Comparison of ENCODE assay signal across 9 mouse cellular contexts in the genomic region with DNA sequence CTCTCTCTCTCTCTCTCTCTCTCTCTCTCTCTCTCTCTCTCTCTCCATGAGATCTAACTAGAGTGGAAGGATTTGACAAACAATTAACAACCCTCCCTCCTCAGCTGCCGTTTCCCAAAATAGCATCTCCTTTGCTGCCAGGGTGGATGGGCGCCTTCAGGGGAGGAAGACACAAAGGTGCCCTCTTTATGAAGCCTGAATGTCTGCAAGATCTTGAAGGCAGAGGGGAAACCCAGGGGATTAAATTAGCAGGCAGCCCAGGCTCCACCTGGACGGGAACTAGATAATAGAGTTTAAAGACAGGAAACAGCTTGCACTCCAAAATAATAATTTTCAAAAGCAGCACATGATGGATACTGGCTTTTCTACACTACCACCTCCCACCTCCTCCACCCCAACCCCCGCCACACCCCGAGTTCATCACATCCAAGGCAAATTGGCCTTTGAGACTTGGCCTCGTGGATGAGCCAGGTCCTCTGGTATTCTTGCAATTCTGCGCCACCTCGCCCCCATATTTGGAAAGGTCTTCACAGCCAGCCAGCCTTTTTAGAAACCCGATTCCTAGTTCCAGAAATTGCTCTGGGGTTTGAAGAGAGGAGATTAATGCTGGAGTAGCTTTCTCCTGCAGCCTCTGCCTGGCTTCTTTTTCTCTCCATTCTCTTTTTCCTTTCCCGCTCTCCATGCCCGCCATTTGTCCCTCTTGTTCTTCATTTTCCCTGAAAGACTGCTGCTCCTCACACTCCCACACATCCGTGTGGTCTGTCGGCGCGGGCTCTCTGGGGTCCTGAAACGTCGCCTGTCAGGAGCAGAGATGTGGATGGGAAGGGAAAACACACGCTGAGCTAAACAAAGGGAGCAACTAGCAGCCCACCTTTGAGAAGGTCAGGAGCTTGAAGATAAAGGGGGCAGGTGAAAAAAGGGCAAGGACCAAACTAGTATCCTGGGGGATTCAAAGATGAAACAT. TPM values are rescaled to one million over a fixed set of nuclear protein-coding genes. Genes with fewer than 3 reads are reported as not detected.
DNase-seq lines count a peak whose midpoint lies in the region; ATAC-seq and TF ChIP-seq lines count a peak whose summit lies in the region.
"Had no signal": no experiment of that assay in that cellular context is flagged by ENCODE, and none has a peak within 500 bp of the region (broad histone marks: within the 10 kb centered on the region; RNA-seq: fewer than 3 reads in every experiment).

No protein-coding gene starts in this region.

- peak overlapping the region; percentile 81 for H3K27ac ChIP-seq in gastrocnemius, adult 2 months
- peak overlapping the region; percentile 99 for H3K27ac ChIP-seq in embryonic fibroblast, embryonic 13.5 days (ENCODE audit: insufficient read depth, low read length)
- peak overlapping the region; percentile 59 for H3K27ac ChIP-seq in hindbrain, embryonic 16.5 days (ENCODE audit: low read depth, low read length)
- 0 out of 2 replicates have a peak overlapping the region, but pooled peaks have one; percentile 23 for H3K27ac ChIP-seq in neural tube, embryonic 14.5 days (ENCODE audit: low read depth, low read length)

- H3K9me3 ChIP-seq in hindbrain, embryonic 16.5 days (ENCODE audit: control insufficient read depth, low read length), result no peaks in the 10 kb centered on the region
- no peaks in the 10 kb centered on the region for H3K9me3 ChIP-seq in neural tube, embryonic 14.5 days (ENCODE audit: control insufficient read depth, low read length)

- WGBS in hindbrain, embryonic 16.5 days, result 22% methylated on average over 18 of the region's 18 CpGs
- WGBS in neural tube, embryonic 14.5 days, result 25% methylated on average over 18 of the region's 18 CpGs

- H3K9ac ChIP-seq in hindbrain, embryonic 16.5 days (ENCODE audit: low read depth, low read length), result peak overlapping the region; percentile 20
- 0 out of 2 replicates have a peak overlapping the region, but pooled peaks have one; percentile 12 for H3K9ac ChIP-seq in neural tube, embryonic 14.5 days (replicated peaks; ENCODE audit: low read depth, low read length)

- peaks cover 12% of the 10 kb centered on the region for H3K4me1 ChIP-seq in embryonic fibroblast, embryonic 13.5 days (ENCODE audit: control insufficient read depth, insufficient read depth, low read length)
- H3K4me1 ChIP-seq in hindbrain, embryonic 16.5 days (ENCODE audit: control insufficient read depth, insufficient read depth, low read depth, low read length), result peaks cover 10% of the 10 kb centered on the region
- H3K4me1 ChIP-seq in neural tube, embryonic 14.5 days (ENCODE audit: control insufficient read depth, insufficient read depth, low read length), result peaks cover 8% of the 10 kb centered on the region; the same call in 1 of the 2 replicates

- intact Hi-C loops in gastrocnemius, adult 2 months (cut with DNase I), result no loop called here
- intact Hi-C loops in gastrocnemius, postnatal 36 days (cut with DNase I), result no loop called here

- peak; percentile 27; the same call in 1 of the 2 replicates for TF ChIP-seq POLR2A in embryonic fibroblast, embryonic 13.5 days (IDR thresholded peaks at IDR 0.05; ENCODE audit: low read depth, low read length)

- DNase-seq in gastrocnemius, adult 2 months, result peak; percentile 70
- no peak for DNase-seq in gastrocnemius, postnatal 36 days
- DNase-seq in cerebellum, adult 8-10 months, result no peak
- no peak for DNase-seq in adrenal gland, postnatal 10 days
- no peak for DNase-seq in left cerebral cortex, adult 9 months (ENCODE audit: low spot score in 2 of 2)

- no peak for ATAC-seq in hindbrain, embryonic 16.5 days
- ATAC-seq in neural tube, embryonic 14.5 days (ENCODE audit: low read depth), result no peak

- H3K27me3 ChIP-seq in hindbrain, embryonic 16.5 days (replicated peaks; ENCODE audit: control insufficient read depth, insufficient read depth, low read length), result no peaks in the 10 kb centered on the region
- H3K27me3 ChIP-seq in neural tube, embryonic 14.5 days (ENCODE audit: control insufficient read depth, insufficient read depth, low read length), result no peaks in the 10 kb centered on the region

- no peak for TF ChIP-seq CTCF in gastrocnemius, adult 2 months (IDR thresholded peaks at IDR 0.05)
- TF ChIP-seq CTCF in embryonic fibroblast, embryonic 13.5 days (IDR thresholded peaks at IDR 0.05; ENCODE audit: borderline replicate concordance, insufficient read depth, low read length), result no peak

- no peaks in the 10 kb centered on the region for H3K36me3 ChIP-seq in hindbrain, embryonic 16.5 days (ENCODE audit: control insufficient read depth, insufficient read depth, low read length)
- H3K36me3 ChIP-seq in neural tube, embryonic 14.5 days (ENCODE audit: control insufficient read depth, insufficient read depth, low read length), result no peaks in the 10 kb centered on the region

- peak overlapping the region; percentile 59 for H3K4me3 ChIP-seq in gastrocnemius, adult 2 months
- peak overlapping the region; percentile 36 for H3K4me3 ChIP-seq in embryonic fibroblast, embryonic 13.5 days (ENCODE audit: insufficient read depth, low read length)
- no peak overlapping the region for H3K4me3 ChIP-seq in hindbrain, embryonic 16.5 days (ENCODE audit: low read length)
- no peak overlapping the region for H3K4me3 ChIP-seq in neural tube, embryonic 14.5 days (ENCODE audit: low read depth, low read length)

- peak overlapping the region; percentile 31 for H3K4me2 ChIP-seq in hindbrain, embryonic 16.5 days (ENCODE audit: low read length)
- 0 out of 2 replicates have a peak overlapping the region, but pooled peaks have one; percentile 4 for H3K4me2 ChIP-seq in neural tube, embryonic 14.5 days (ENCODE audit: low read depth, low read length)

RNA-seq across cellular contexts. Expression of a gene that starts 10.2 kb away (rescaled TPM):
- 1 to 10 TPM; 4.6 to 4.7 TPM for total RNA-seq in gastrocnemius, adult 2 months (2021)
- 1 to 10 TPM; 7.1 to 9.7 TPM for total RNA-seq in gastrocnemius, postnatal 36 days (2021)
- 37.2 and 48.4 TPM in 2 replicates for polyA plus RNA-seq in embryonic fibroblast, embryonic 13.5 days (2011; ENCODE audit: insufficient read length, low read depth, missing spikeins)
- polyA plus RNA-seq in hindbrain, embryonic 16.5 days (2015; fragmentation: Nextera tagmentation; extraction: Ambion mirVana), result 4.5 and 5.5 TPM in 2 replicates
- 6.5 and 7.2 TPM in 2 replicates for polyA plus RNA-seq in neural tube, embryonic 14.5 days (2014; fragmentation: Nextera tagmentation; extraction: Ambion mirVana)
- total RNA-seq in adrenal gland, postnatal 10 days (2021), result 10 to 100 TPM; 10.8 to 12.6 TPM

RNA-seq across cellular contexts. Expression of a gene that starts 36.9 kb away (rescaled TPM):
- 10 to 100 TPM in 1 of 2 experiments, 1 to 10 TPM in 1; 10.0 to 11.1 TPM for total RNA-seq in gastrocnemius, adult 2 months (2021)
- 10 to 100 TPM in 1 of 2 experiments, 1 to 10 TPM in 1; 8.1 to 11.5 TPM for total RNA-seq in gastrocnemius, postnatal 36 days (2021)
- polyA plus RNA-seq in embryonic fibroblast, embryonic 13.5 days (2011; ENCODE audit: insufficient read length, low read depth, missing spikeins), result 13.4 and 13.8 TPM in 2 replicates
- 2.1 and 2.5 TPM in 2 replicates for polyA plus RNA-seq in hindbrain, embryonic 16.5 days (2015; fragmentation: Nextera tagmentation; extraction: Ambion mirVana)
- polyA plus RNA-seq in neural tube, embryonic 14.5 days (2014; fragmentation: Nextera tagmentation; extraction: Ambion mirVana), result 1.0 and 1.3 TPM in 2 replicates
- 10 to 100 TPM; 13.4 to 18.6 TPM for total RNA-seq in adrenal gland, postnatal 10 days (2021)
- total RNA-seq: ES-E14 had no signal

RNA-seq across cellular contexts. Expression of a gene that starts 48.8 kb away (rescaled TPM):
- 10 to 100 TPM; 10.5 to 12.8 TPM for total RNA-seq in gastrocnemius, adult 2 months (2021)
- total RNA-seq in gastrocnemius, postnatal 36 days (2021), result 10 to 100 TPM; 10.4 to 10.8 TPM
- 54.3 and 58.8 TPM in 2 replicates for polyA plus RNA-seq in embryonic fibroblast, embryonic 13.5 days (2011; ENCODE audit: insufficient read length, low read depth, missing spikeins)
- polyA plus RNA-seq in hindbrain, embryonic 16.5 days (2015; fragmentation: Nextera tagmentation; extraction: Ambion mirVana), result 82.9 and 93.7 TPM in 2 replicates
- 116 and 121 TPM in 2 replicates for polyA plus RNA-seq in neural tube, embryonic 14.5 days (2014; fragmentation: Nextera tagmentation; extraction: Ambion mirVana)
- 10 to 100 TPM; 47.9 to 65.0 TPM for total RNA-seq in adrenal gland, postnatal 10 days (2021)

Comparison
In these comparisons a context has a peak if more than half of its experiments do, and no peak if none do; other contexts are left out.
1. H3K27ac ChIP-seq: peak in every context shown above with its lines; median percentile 99 in embryonic fibroblast, embryonic 13.5 days; 81 in gastrocnemius, adult 2 months; 59 in hindbrain, embryonic 16.5 days; 23 in neural tube, embryonic 14.5 days.
2. H3K4me3 ChIP-seq: peak in gastrocnemius, adult 2 months (single experiment) and embryonic fibroblast, embryonic 13.5 days (single experiment); none in hindbrain, embryonic 16.5 days (single experiment) and neural tube, embryonic 14.5 days (single experiment).